Mouse (Mus musculus): ENCODE results near the gene Loxl3. TPM values are rescaled to one million over a fixed set of nuclear protein-coding genes. Genes with fewer than 3 reads are reported as not detected.

Loxl3 gene
- total RNA-seq, 4 experiments from 2014 or later = 2.0 to 4.3 (median 3.0) TPM

GRCm38 (mm10) chr6:83084477-83084876 is 50.5 kb downstream of the Loxl3 start:
- DNase-seq (ENCODE audit: low spot score in 2 of 2) = no peak

- no peak for DNase-seq (ENCODE audit: low spot score in 2 of 2)
Observed at GRCm38 (mm10) chr6:83086121-83087035, 52.4 kb downstream of the Loxl3 start, which contains the start of gene Lbx2. Lbx2 (plus strand) TSS chr6:83086367.

- no peak for DNase-seq (ENCODE audit: low spot score in 2 of 2)
Observed at GRCm38 (mm10) chr6:83087205-83087925, 53.4 kb downstream of the Loxl3 start.

DNA sequence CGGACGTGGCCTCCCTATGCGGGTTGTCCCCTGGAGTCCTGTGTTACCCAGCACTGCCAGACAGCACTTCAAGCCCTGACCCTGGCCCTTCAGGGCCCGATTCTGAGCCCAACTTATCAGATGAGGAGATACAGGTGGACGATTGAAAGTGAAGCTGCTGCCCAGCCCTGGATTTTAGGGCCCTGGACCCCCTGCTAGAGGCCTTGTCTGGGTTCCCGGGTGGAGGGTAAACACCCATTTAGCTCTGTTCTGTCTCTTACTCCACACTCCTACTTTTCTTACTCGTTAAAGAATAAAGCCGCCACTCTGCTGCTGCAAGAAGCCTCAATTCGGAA is 53.9 kb downstream of the Loxl3 start:
- no peak for DNase-seq (ENCODE audit: low spot score in 2 of 2)

GRCm38 (mm10) chr6:83092416-83093127 is 58.6 kb downstream of the Loxl3 start:
- DNase-seq (ENCODE audit: low spot score in 2 of 2) = no peak

DNA sequence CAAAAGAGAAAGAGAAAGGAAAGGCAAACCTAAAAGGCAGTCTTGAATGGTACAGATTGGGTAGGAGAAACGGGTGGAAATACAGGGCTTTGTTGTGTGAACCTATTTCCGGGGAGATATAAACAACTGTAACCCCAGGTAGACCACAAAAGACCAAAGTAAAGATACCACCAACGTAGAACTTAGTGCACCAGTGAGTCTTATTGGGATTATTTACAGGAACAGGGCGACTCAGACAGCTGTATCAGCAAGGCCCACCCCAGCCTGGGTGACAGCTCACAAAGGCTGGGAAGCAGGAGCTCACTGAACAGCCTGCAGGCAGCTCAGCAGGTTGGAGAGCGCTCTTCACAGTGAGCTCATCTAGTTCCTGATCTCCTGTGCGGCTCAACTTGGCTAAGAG is 62.0 kb downstream of the Loxl3 start:
- DNase-seq (ENCODE audit: low spot score in 2 of 2) = no peak

DNA sequence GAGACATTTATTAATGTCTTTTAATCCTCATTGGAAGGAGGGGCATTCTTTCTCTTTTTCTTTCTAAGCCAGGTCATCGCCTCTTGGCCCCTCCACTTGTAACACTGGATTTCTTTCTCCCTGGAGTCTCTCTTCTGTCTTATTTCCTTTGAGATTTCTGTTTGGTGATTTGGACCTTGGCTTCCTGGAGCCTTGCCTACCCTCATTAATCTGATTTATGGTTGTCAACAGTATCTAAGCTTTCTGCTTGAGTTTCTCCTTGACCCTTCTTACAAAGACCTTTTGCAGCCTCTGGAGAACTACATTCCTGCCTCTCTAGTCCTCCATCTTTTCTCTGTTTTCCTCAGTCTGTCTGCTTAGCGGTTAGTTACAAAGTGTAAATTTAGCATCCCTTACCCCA is 64.4 kb downstream of the Loxl3 start:
- no peak for DNase-seq (ENCODE audit: low spot score in 2 of 2)

- peak; percentile 80 to 91 for DNase-seq (ENCODE audit: low spot score in 2 of 2)
Observed at GRCm38 (mm10) chr6:83101316-83101687, 67.3 kb downstream of the Loxl3 start, which contains the start of the genes Ccdc142 and Gm42688. Ccdc142 (plus strand) TSS chr6:83101601. Gm42688 (plus strand) TSS chr6:83101617.

DNA sequence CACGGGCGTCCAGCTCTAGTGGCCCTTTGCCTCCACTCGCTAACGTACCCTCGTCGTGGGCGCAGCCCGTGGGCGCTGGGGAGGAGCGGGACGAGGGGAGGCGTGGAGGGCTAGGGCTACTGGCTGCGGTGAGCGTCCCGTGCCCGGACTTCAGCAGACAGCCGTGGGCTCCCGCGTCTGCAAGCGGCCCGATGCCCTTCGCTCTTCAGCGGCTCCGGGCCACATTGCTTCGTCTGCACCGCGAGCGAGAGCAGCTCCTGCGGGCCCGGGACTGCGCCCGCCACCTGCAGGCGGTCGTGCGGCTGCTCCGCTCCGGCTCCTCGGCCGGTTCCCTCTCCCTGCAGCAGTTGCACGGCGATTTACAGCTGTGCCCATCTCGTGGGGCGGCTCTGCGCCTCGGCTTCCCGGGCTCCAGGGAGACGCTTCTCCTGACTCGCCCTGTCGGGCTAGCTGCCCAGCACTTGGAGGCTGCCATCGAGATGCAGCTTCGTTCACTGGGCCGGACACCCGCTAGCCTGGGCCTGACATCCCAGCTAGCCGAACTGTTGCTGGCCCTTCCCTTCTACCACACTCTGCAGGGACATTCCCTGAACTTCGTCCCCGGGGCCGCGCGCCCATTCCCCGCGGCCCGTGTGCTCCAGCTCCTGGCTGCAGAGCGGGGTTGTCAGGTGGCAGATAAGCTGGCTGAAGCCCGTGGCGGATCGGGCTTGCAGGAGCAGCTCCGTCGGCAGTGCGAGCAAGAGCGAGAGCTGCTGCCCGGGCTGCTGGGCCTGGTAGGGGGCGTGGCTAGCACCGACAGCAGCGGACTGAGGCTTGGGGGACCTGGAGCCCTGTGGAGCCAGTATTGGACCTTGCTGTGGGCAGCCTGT is 67.9 kb downstream of the Loxl3 start:
- peak in 1 of 2 experiments; percentile 48 for DNase-seq (ENCODE audit: low spot score in 2 of 2)

Small RNA genes lying within 50 kb of the gene (microRNA-seq; reads per million reads assigned to microRNA genes)
- gene Mir3470a (0 reads per million in 2 experiments), gene Mir7040 (0 to 0.22 reads per million in 2 experiments)

Other genes starting within 250 kb of the Loxl3 start
- 10 to 100 TPM; 35.0 to 36.1 (median 35.2) TPM for gene Sema4f, start 94.4 kb upstream of the Loxl3 start, total RNA-seq (2022)
- under 1 TPM in 3 of 4 experiments, not detected in 1; 0.33 to 0.57 (median 0.48) TPM for gene M1ap, start 87.3 kb upstream of the Loxl3 start, total RNA-seq (2022)
- 1 to 10 TPM; 2.1 to 3.7 (median 2.9) TPM for gene Dok1, start 702 bp upstream of the Loxl3 start, total RNA-seq (2022)
- gene Aup1, start 20.3 kb downstream of the Loxl3 start, total RNA-seq (2022) = 100 to 1,000 TPM in 3 of 4 experiments, 10 to 100 TPM in 1; 98.7 to 123 (median 111) TPM
- gene Htra2, start 21.1 kb downstream of the Loxl3 start, total RNA-seq (2022) = 10 to 100 TPM; 47.7 to 53.7 (median 50.4) TPM
- gene Dqx1, start 23.7 kb downstream of the Loxl3 start, total RNA-seq (2022) = 1 to 10 TPM in 2 of 4 experiments, under 1 TPM in 2; 0.67 to 1.5 (median 1.1) TPM
- gene Tlx2, start 36.1 kb downstream of the Loxl3 start, total RNA-seq (2022) = not detected
- 10 to 100 TPM; 26.2 to 31.0 (median 27.2) TPM for gene Pcgf1, start 43.7 kb downstream of the Loxl3 start, total RNA-seq (2022)
- under 1 TPM in 1 of 4 experiments, not detected in 3; 0.77 TPM for gene Lbx2, start 52.2 kb downstream of the Loxl3 start, total RNA-seq (2022)
- gene Ccdc142, start 67.4 kb downstream of the Loxl3 start, total RNA-seq (2022) = 10 to 100 TPM in 1 of 4 experiments, 1 to 10 TPM in 3; 6.5 to 10.1 (median 8.7) TPM
- 1 to 10 TPM; 5.8 to 8.1 (median 6.4) TPM for gene Gm42688, start 67.4 kb downstream of the Loxl3 start, total RNA-seq (2022)
- 10 to 100 TPM; 51.1 to 63.3 (median 54.2) TPM for gene Mrpl53, start 74.9 kb downstream of the Loxl3 start, total RNA-seq (2022)
- 10 to 100 TPM; 27.4 to 32.3 (median 31.3) TPM for gene Mogs, start 81.3 kb downstream of the Loxl3 start, total RNA-seq (2022)
- gene Wbp1, start 87.4 kb downstream of the Loxl3 start, total RNA-seq (2022) = 10 to 100 TPM; 36.5 to 47.4 (median 39.6) TPM
- 10 to 100 TPM; 22.0 to 26.8 (median 25.4) TPM for gene Ino80b, start 91.3 kb downstream of the Loxl3 start, total RNA-seq (2022)
- gene Rtkn, start 101.3 kb downstream of the Loxl3 start, total RNA-seq (2022) = 100 to 1,000 TPM in 1 of 4 experiments, 10 to 100 TPM in 3; 91.4 to 114 (median 92.8) TPM
- 10 to 100 TPM; 31.8 to 39.1 (median 34.5) TPM for gene Wdr54, start 122.2 kb downstream of the Loxl3 start, total RNA-seq (2022)
- gene 1700003E16Rik, start 122.2 kb downstream of the Loxl3 start, total RNA-seq (2022) = 10 to 100 TPM; 26.4 to 29.4 (median 28.3) TPM
- 100 to 1,000 TPM; 347 to 364 (median 356) TPM for gene Dctn1, start 131.7 kb downstream of the Loxl3 start, total RNA-seq (2022)
- gene Slc4a5, start 185.7 kb downstream of the Loxl3 start, total RNA-seq (2022) = 1 to 10 TPM in 1 of 4 experiments, under 1 TPM in 3; 0.44 to 2.0 (median 0.79) TPM